Mouse (Mus musculus): ENCODE measurements around the gene AU022252. TPM values are rescaled to one million over a fixed set of nuclear protein-coding genes. Genes with fewer than 3 reads are reported as not detected.

The AU022252 gene
- polyA plus RNA-seq, 1 experiment from 2014 or later, result 25.7 TPM

GRCm38 (mm10) chr4:119162990-119163389, 69.5 kb downstream of the AU022252 start:
- no peak for ATAC-seq (ENCODE audit: insufficient read depth, low FRiP score)
- Histone ChIP-seq H3K27ac (ENCODE audit: low read length) (no peak overlapping the region), H3K9ac (ENCODE audit: low read length) (no peak overlapping the region), H3K27me3 (ENCODE audit: control insufficient read depth, insufficient read depth, low read length) (no peaks in the 10 kb centered on the region), H3K4me2 (ENCODE audit: low read depth, low read length) (no peak overlapping the region), H3K4me3 (replicated peaks; ENCODE audit: low read length) (no peak overlapping the region), H3K9me3 (replicated peaks; ENCODE audit: control insufficient read depth, low read length) (no peaks in the 10 kb centered on the region), H3K36me3 (ENCODE audit: control insufficient read depth, insufficient read depth, low read length) (no peaks in the 10 kb centered on the region), H3K4me1 (ENCODE audit: control insufficient read depth, insufficient read depth, low read length) (no peaks in the 10 kb centered on the region)
- 72% methylated on average over 4 of the region's 4 CpGs for WGBS

- 71% methylated on average over 3 of the region's 3 CpGs for WGBS
- no peak overlapping the region for H3K9ac ChIP-seq (ENCODE audit: low read length)
- H3K27ac ChIP-seq (ENCODE audit: low read length), result no peak overlapping the region
- ATAC-seq (ENCODE audit: insufficient read depth, low FRiP score), result no peak
- no peaks in the 10 kb centered on the region for H3K36me3 ChIP-seq (ENCODE audit: control insufficient read depth, insufficient read depth, low read length)
- no peak overlapping the region for H3K4me2 ChIP-seq (ENCODE audit: low read depth, low read length)
- H3K9me3 ChIP-seq (replicated peaks; ENCODE audit: control insufficient read depth, low read length), result no peaks in the 10 kb centered on the region
- no peaks in the 10 kb centered on the region for H3K4me1 ChIP-seq (ENCODE audit: control insufficient read depth, insufficient read depth, low read length)
- no peak overlapping the region for H3K4me3 ChIP-seq (replicated peaks; ENCODE audit: low read length)
- H3K27me3 ChIP-seq (ENCODE audit: control insufficient read depth, insufficient read depth, low read length), result no peaks in the 10 kb centered on the region
Measured at GRCm38 (mm10) chr4:119161358-119161757, 71.2 kb downstream of the AU022252 start.

GRCm38 (mm10) chr4:119157891-119158290, 74.6 kb downstream of the AU022252 start:
- Histone ChIP-seq H3K27ac (ENCODE audit: low read length) (no peak overlapping the region), H3K9me3 (replicated peaks; ENCODE audit: control insufficient read depth, low read length) (no peaks in the 10 kb centered on the region), H3K4me2 (ENCODE audit: low read depth, low read length) (no peak overlapping the region), H3K36me3 (ENCODE audit: control insufficient read depth, insufficient read depth, low read length) (no peaks in the 10 kb centered on the region), H3K27me3 (ENCODE audit: control insufficient read depth, insufficient read depth, low read length) (no peaks in the 10 kb centered on the region), H3K4me3 (replicated peaks; ENCODE audit: low read length) (no peak overlapping the region), H3K4me1 (ENCODE audit: control insufficient read depth, insufficient read depth, low read length) (no peaks in the 10 kb centered on the region), H3K9ac (ENCODE audit: low read length) (no peak overlapping the region)
- no peak for ATAC-seq (ENCODE audit: insufficient read depth, low FRiP score)
- WGBS, result 66% methylated on average over 5 of the region's 5 CpGs

GRCm38 (mm10) chr4:119157186-119157585, 75.3 kb downstream of the AU022252 start:
- Histone ChIP-seq H3K27me3 (ENCODE audit: control insufficient read depth, insufficient read depth, low read length) (no peaks in the 10 kb centered on the region), H3K4me2 (ENCODE audit: low read depth, low read length) (no peak overlapping the region), H3K9me3 (replicated peaks; ENCODE audit: control insufficient read depth, low read length) (no peaks in the 10 kb centered on the region), H3K27ac (ENCODE audit: low read length) (no peak overlapping the region), H3K9ac (ENCODE audit: low read length) (no peak overlapping the region), H3K4me3 (replicated peaks; ENCODE audit: low read length) (no peak overlapping the region), H3K4me1 (ENCODE audit: control insufficient read depth, insufficient read depth, low read length) (no peaks in the 10 kb centered on the region), H3K36me3 (ENCODE audit: control insufficient read depth, insufficient read depth, low read length) (no peaks in the 10 kb centered on the region)
- ATAC-seq (ENCODE audit: insufficient read depth, low FRiP score), result no peak
- 37% methylated on average over 2 of the region's 2 CpGs for WGBS

Other genes starting within 250 kb of the AU022252 start
- gene Slc2a1, start 124.0 kb downstream of the AU022252 start, polyA plus RNA-seq (2015; fragmentation: Nextera tagmentation; extraction: Ambion mirVana), result 142 and 155 TPM in 2 replicates
- 4.9 and 5.5 TPM in 2 replicates for gene Zfp691, start 58.5 kb downstream of the AU022252 start, polyA plus RNA-seq (2015; fragmentation: Nextera tagmentation; extraction: Ambion mirVana)
- gene Ermap, start 42.7 kb downstream of the AU022252 start, polyA plus RNA-seq (2015; fragmentation: Nextera tagmentation; extraction: Ambion mirVana), result 13.3 and 17.0 TPM in 2 replicates
- gene Svbp, start 37.4 kb downstream of the AU022252 start, polyA plus RNA-seq (2015; fragmentation: Nextera tagmentation; extraction: Ambion mirVana), result 109 and 128 TPM in 2 replicates
- 0.10 TPM in 1 of 2 replicates, not detected in the other for gene Tmem269, start 14.5 kb downstream of the AU022252 start, polyA plus RNA-seq (2015; fragmentation: Nextera tagmentation; extraction: Ambion mirVana)
- gene P3h1, start 203 bp upstream of the AU022252 start, polyA plus RNA-seq (2015; fragmentation: Nextera tagmentation; extraction: Ambion mirVana), result 31.3 and 34.0 TPM in 2 replicates
- 0.10 and 0.27 TPM in 2 replicates for gene Cldn19, start 22.7 kb upstream of the AU022252 start, polyA plus RNA-seq (2015; fragmentation: Nextera tagmentation; extraction: Ambion mirVana)
- gene Ybx1, start 61.9 kb upstream of the AU022252 start, polyA plus RNA-seq (2015; fragmentation: Nextera tagmentation; extraction: Ambion mirVana), result 279 and 346 TPM in 2 replicates
- gene Ppih, start 87.8 kb upstream of the AU022252 start, polyA plus RNA-seq (2015; fragmentation: Nextera tagmentation; extraction: Ambion mirVana), result 62.8 and 70.6 TPM in 2 replicates
- 4.7 and 6.7 TPM in 2 replicates for gene Ccdc30, start 182.8 kb upstream of the AU022252 start, polyA plus RNA-seq (2015; fragmentation: Nextera tagmentation; extraction: Ambion mirVana)
- gene Ppcs, start 189.7 kb upstream of the AU022252 start, polyA plus RNA-seq (2015; fragmentation: Nextera tagmentation; extraction: Ambion mirVana), result 32.5 and 34.6 TPM in 2 replicates
- 0.21 and 0.70 TPM in 2 replicates for gene Zmynd12, start 190.1 kb upstream of the AU022252 start, polyA plus RNA-seq (2015; fragmentation: Nextera tagmentation; extraction: Ambion mirVana)